Mouse (Mus musculus) G1E (cell line): ENCODE data around the gene Cops3. TPM values are rescaled to one million over a fixed set of nuclear protein-coding genes. Genes with fewer than 3 reads are reported as not detected.

Experiments used
- ATAC-seq: 2 replicates; pipeline ENCODE4 v1.8.0; 2016; ENCODE audit warnings: mild to moderate bottlenecking; ENCODE audit not compliant: insufficient number of reproducible peaks, poor library complexity, low FRiP score, severe bottlenecking; ENCODE audit errors: extremely low read depth
- DNase-seq: peaks from one replicate; pipeline ENCODE4 v3.0.0; 2012; ENCODE audit warnings: low spot score
- H3K27me3 ChIP-seq: 2 replicates; pipeline ENCODE4 v1.6.1; 2012; ENCODE audit warnings: mild to moderate bottlenecking, low read length, inconsistent platforms; ENCODE audit not compliant: insufficient read depth
- H3K36me3 ChIP-seq: replicated peaks from 2 replicates; pipeline ENCODE3; 2012; ENCODE audit warnings: mild to moderate bottlenecking, inconsistent platforms
- H3K4me1 ChIP-seq: 2 replicates; pipeline ENCODE4 v1.6.1; 2012; ENCODE audit warnings: low read depth, low read length, inconsistent platforms, mixed read lengths; ENCODE audit not compliant: insufficient read depth
- H3K4me3 ChIP-seq: 2 replicates; pipeline ENCODE4 v1.5.1; 2012; ENCODE audit warnings: low read depth, mild to moderate bottlenecking, inconsistent platforms, low read length, moderate library complexity, mixed read lengths
- H3K9me3 ChIP-seq: replicated peaks from 2 replicates; pipeline ENCODE4 v1.6.1; 2012; ENCODE audit warnings: inconsistent platforms
- CTCF ChIP-seq: IDR thresholded peaks from 2 replicates; pipeline ENCODE4 v1.5.1; 2012; ENCODE audit warnings: low read depth, low read length, inconsistent platforms, mixed read lengths
- GATA1 ChIP-seq: IDR thresholded peaks from 2 replicates; pipeline ENCODE4 v1.6.1; 2012; ENCODE audit warnings: borderline replicate concordance, low read length, inconsistent platforms, mixed read lengths
- GATA2 ChIP-seq: IDR thresholded peaks from 2 replicates; pipeline ENCODE4 v1.6.1; 2012; ENCODE audit warnings: low read depth, low read length, inconsistent platforms, borderline replicate concordance
- POLR2AphosphoS5 ChIP-seq: IDR thresholded peaks from 2 replicates; pipeline ENCODE4 v1.6.1; 2012; ENCODE audit warnings: low read depth, low read length, inconsistent platforms; ENCODE audit not compliant: insufficient replicate concordance
- TAL1 ChIP-seq: conservative IDR thresholded peaks from 2 replicates; pipeline ENCODE4 v1.6.1; 2012; ENCODE audit warnings: low read depth, low read length, inconsistent platforms, mixed read lengths
- polyA plus RNA-seq: library from polyadenylated mRNA; stranded (reverse); fragments of >175 nt; gene quantifications from 2 replicates; pipeline ENCODE4 v1.2.3, GENCODE M21; 2012
- total RNA-seq, 2 experiments: library from RNA; stranded (forward) in 1 of 2; stranded (reverse) in 1 of 2; fragments of 200-1000 nt in 1 of 2; fragments of >200 nt in 1 of 2; fragmentation: Nextera tagmentation in 1 of 2; gene quantifications; 2 replicates each; pipeline ENCODE4 v1.2.3; 2014 to 2017

The Cops3 gene
- total and polyA plus RNA-seq, 3 experiments = 20.8 to 247 (median 165) TPM

GRCm38 (mm10) chr11:59814311-59814710, 25.3 kb downstream of the Cops3 start:
- TF ChIP-seq TAL1 (no peak), CTCF (no peak), GATA1 (no peak), GATA2 (no peak), POLR2AphosphoS5 (no peak)

GRCm38 (mm10) chr11:59813276-59813675, 26.4 kb downstream of the Cops3 start:
- no peak overlapping the region for H3K4me3 ChIP-seq
- DNase-seq (no peak), ATAC-seq (no peak)
- H3K36me3 ChIP-seq = peaks cover 56% of the 10 kb centered on the region
- TF ChIP-seq CTCF (no peak), POLR2AphosphoS5 (no peak), GATA2 (no peak), TAL1 (no peak), GATA1 (no peak)
- peaks cover 21% of the 10 kb centered on the region for H3K4me1 ChIP-seq
- no peaks in the 10 kb centered on the region for H3K9me3 ChIP-seq
- no peaks in the 10 kb centered on the region for H3K27me3 ChIP-seq

More at GRCm38 (mm10) chr11:59814311-59814710, 25.3 kb downstream of the Cops3 start:
- Histone ChIP-seq H3K4me1 (peaks cover 12% of the 10 kb centered on the region), H3K27me3 (no peaks in the 10 kb centered on the region), H3K9me3 (no peaks in the 10 kb centered on the region), H3K4me3 (no peak overlapping the region), H3K36me3 (peaks cover 61% of the 10 kb centered on the region)
- ATAC-seq (no peak), DNase-seq (no peak)

GRCm38 (mm10) chr11:59811211-59811610, 28.4 kb downstream of the Cops3 start:
- no peaks in the 10 kb centered on the region for H3K27me3 ChIP-seq
- DNase-seq (no peak), ATAC-seq (no peak)
- H3K9me3 ChIP-seq = no peaks in the 10 kb centered on the region
- no peak for TF ChIP-seq GATA1
- no peak for TF ChIP-seq GATA2
- no peak for TF ChIP-seq POLR2AphosphoS5
- TF ChIP-seq TAL1 = no peak
- no peak for TF ChIP-seq CTCF
- peak overlapping the region; percentile 65; the same call in 1 of the 2 replicates for H3K4me3 ChIP-seq
- peaks cover 38% of the 10 kb centered on the region for H3K4me1 ChIP-seq
- peaks cover 53% of the 10 kb centered on the region for H3K36me3 ChIP-seq

GRCm38 (mm10) chr11:59810480-59811158, 29.0 kb downstream of the Cops3 start:
- H3K9me3 ChIP-seq = no peaks in the 10 kb centered on the region
- peak overlapping the region; percentile 95 for H3K4me3 ChIP-seq
- no peak for ATAC-seq
- peaks cover 40% of the 10 kb centered on the region for H3K4me1 ChIP-seq
- peaks cover 53% of the 10 kb centered on the region for H3K36me3 ChIP-seq
- peak; percentile 38 for DNase-seq
- no peak for TF ChIP-seq POLR2AphosphoS5
- TF ChIP-seq GATA1 = no peak
- TF ChIP-seq CTCF = no peak
- TF ChIP-seq TAL1 = no peak
- no peak for TF ChIP-seq GATA2
- H3K27me3 ChIP-seq = no peaks in the 10 kb centered on the region

GRCm38 (mm10) chr11:59809670-59810474, 29.8 kb downstream of the Cops3 start, which contains the start of gene Flcn:
Gene Flcn, minus strand, starts transcription at chr11:59810016.
- TF ChIP-seq GATA2 = no peak
- peak; percentile 52; the same call in 1 of the 2 replicates for TF ChIP-seq POLR2AphosphoS5
- TF ChIP-seq CTCF = no peak
- TF ChIP-seq TAL1 = no peak
- TF ChIP-seq GATA1 = no peak
- ATAC-seq (peak; percentile 70), DNase-seq (peak; percentile 87)
- peaks cover 58% of the 10 kb centered on the region for H3K36me3 ChIP-seq
- H3K27me3 ChIP-seq = no peaks in the 10 kb centered on the region
- H3K9me3 ChIP-seq = no peaks in the 10 kb centered on the region
- H3K4me3 ChIP-seq = peak within 1 kb of the TSS; percentile 95
- H3K4me1 ChIP-seq = peaks cover 44% of the 10 kb centered on the region

GRCm38 (mm10) chr11:59809071-59809669, 30.5 kb downstream of the Cops3 start:
- H3K27me3 ChIP-seq = no peaks in the 10 kb centered on the region
- no peak for TF ChIP-seq POLR2AphosphoS5
- TF ChIP-seq TAL1 = no peak
- no peak for TF ChIP-seq GATA1
- TF ChIP-seq GATA2 = no peak
- TF ChIP-seq CTCF = no peak
- H3K36me3 ChIP-seq = peaks cover 58% of the 10 kb centered on the region
- peak overlapping the region; percentile 95 for H3K4me3 ChIP-seq
- ATAC-seq = peak; percentile 47
- H3K9me3 ChIP-seq = no peaks in the 10 kb centered on the region
- peaks cover 49% of the 10 kb centered on the region for H3K4me1 ChIP-seq
- peak; percentile 86 for DNase-seq
